Mouse (Mus musculus) left cerebral cortex, postnatal 25 days (tissue): ENCODE results near the gene Hist1h2ab. TPM values are rescaled to one million over a fixed set of nuclear protein-coding genes. Genes with fewer than 3 reads are reported as not detected.
"Not testable (repeated sequence)": the region's sequence is repeated elsewhere in the genome, so short reads cannot be mapped to it uniquely, and the experiment has no call there.

Source experiments
- DNase-seq, 2 experiments: peaks; one replicate each; pipeline ENCODE4 v3.0.0; 2022; ENCODE audit warnings: low spot score in 2 of 2, mixed read lengths in 1 of 2
- intact Hi-C: fragments of 180-260 bp; cut with DNase I; formaldehyde crosslinking; loops from one replicate; pipeline ENCODE4 v1.15.1; 2025
- microRNA-seq, 2 experiments: library from miRNA; unstranded; fragments of <30 nt; microRNA quantifications; one replicate each; pipeline ENCODE4 v1.2.0; 2022
- total RNA-seq, 2 experiments: library from RNA; stranded (reverse); gene quantifications; 2 replicates each; pipeline ENCODE4 v1.2.3; 2021

The Hist1h2ab gene
- total RNA-seq, 2 experiments from 2014 or later, result 27.5 to 31.4 TPM

- peak; percentile 84 to 92 for DNase-seq
- intact Hi-C loops, result loop anchor here (10.0 kb wide), 1 partner anchor 329 kb away; no protein-coding TSS in a partner anchor
Measured at GRCm38 (mm10) chr13:23763586-23764323, 12.8 kb downstream of the Hist1h2ab start, which contains the start of gene Hist1h1a. Gene Hist1h1a (plus strand): TSS chr13:23763666.

GRCm38 (mm10) chr13:23764324-23765171 is 13.6 kb downstream of the Hist1h2ab start:
- intact Hi-C loops, result loop anchor here (10.0 kb wide), 1 partner anchor 330 kb away; no protein-coding TSS in a partner anchor

GRCm38 (mm10) chr13:23765172-23765513 is 14.2 kb downstream of the Hist1h2ab start:
- DNase-seq, result no peak
- intact Hi-C loops, result loop anchor here (10.0 kb wide), 1 partner anchor 330 kb away; no protein-coding TSS in a partner anchor

More at GRCm38 (mm10) chr13:23764324-23765171, 13.6 kb downstream of the Hist1h2ab start:
- DNase-seq, result no peak

GRCm38 (mm10) chr13:23766772-23767171 is 15.8 kb downstream of the Hist1h2ab start:
- DNase-seq, result no peak
- intact Hi-C loops, result loop anchor here (10.0 kb wide), 1 partner anchor 332 kb away; no protein-coding TSS in a partner anchor

GRCm38 (mm10) chr13:23768834-23769397 is 18.0 kb downstream of the Hist1h2ab start:
- no peak for DNase-seq
- intact Hi-C loops, result loop anchor here (10.0 kb wide), 1 partner anchor 334 kb away; no protein-coding TSS in a partner anchor

- intact Hi-C loops, result loop anchor here (10.0 kb wide), 1 partner anchor 335 kb away; no protein-coding TSS in a partner anchor
- DNase-seq, result not testable (repeated sequence)
Measured at GRCm38 (mm10) chr13:23769613-23770012, 18.7 kb downstream of the Hist1h2ab start, which contains the start of gene Trim38. Gene Trim38 (plus strand): TSS chr13:23769913.

GRCm38 (mm10) chr13:23772561-23773313 is 21.8 kb downstream of the Hist1h2ab start:
- intact Hi-C loops, result no loop called here
- DNase-seq, result peak; percentile 46 to 73

GRCm38 (mm10) chr13:23778339-23778738 is 27.4 kb downstream of the Hist1h2ab start:
- DNase-seq, result no peak
- intact Hi-C loops, result no loop called here

- DNase-seq, result no peak
- intact Hi-C loops, result no loop called here
Measured at GRCm38 (mm10) chr13:23779025-23779424, 28.1 kb downstream of the Hist1h2ab start.

- intact Hi-C loops, result loop anchor here (2.0 to 5.0 kb wide), 3 partner anchors 92 to 525 kb away; no protein-coding TSS in a partner anchor
- DNase-seq, result peak; percentile 54 to 64
Measured at GRCm38 (mm10) chr13:23792520-23792919, 41.6 kb downstream of the Hist1h2ab start.

GRCm38 (mm10) chr13:23799405-23799804 is 48.5 kb downstream of the Hist1h2ab start:
- DNase-seq, result no peak
- intact Hi-C loops, result no loop called here

Small RNAs within 50 kb of the gene (microRNA-seq; reads per million reads assigned to microRNA genes)
- gene Gm44314 (0 reads per million in 2 experiments), gene Gm44484 (0 reads per million in 2 experiments)

Other genes with a start within 250 kb of the Hist1h2ab start
- 100 to 1,000 TPM; 300 to 349 TPM for gene Hist1h4h, start 220.1 kb upstream of the Hist1h2ab start, total RNA-seq
- gene Hist1h2af, start 217.2 kb upstream of the Hist1h2ab start, total RNA-seq, result 1 to 10 TPM; 1.6 to 3.9 TPM
- 1 to 10 TPM; 3.1 to 4.6 TPM for gene Hist1h3g, start 215.7 kb upstream of the Hist1h2ab start, total RNA-seq
- under 1 TPM; 0.57 to 0.87 TPM for gene Hist1h2bh, start 207.7 kb upstream of the Hist1h2ab start, total RNA-seq
- gene Hist1h3f, start 207.1 kb upstream of the Hist1h2ab start, total RNA-seq, result 10 to 100 TPM; 16.0 to 17.8 TPM
- 100 to 1,000 TPM; 160 to 188 TPM for gene Hist1h4f, start 199.5 kb upstream of the Hist1h2ab start, total RNA-seq
- 1 to 10 TPM; 3.6 to 5.7 TPM for gene Hist1h1d, start 197.9 kb upstream of the Hist1h2ab start, total RNA-seq
- gene Hist1h3e, start 188.8 kb upstream of the Hist1h2ab start, total RNA-seq, result 10 to 100 TPM; 41.7 to 46.6 TPM
- 1 to 10 TPM; 5.0 to 6.6 TPM for gene Hist1h2ae, start 179.9 kb upstream of the Hist1h2ab start, total RNA-seq
- 10 to 100 TPM; 82.4 to 88.3 TPM for gene Hist1h2bg, start 179.7 kb upstream of the Hist1h2ab start, total RNA-seq
- gene Hist1h2bf, start 176.9 kb upstream of the Hist1h2ab start, total RNA-seq, result 10 to 100 TPM; 25.7 to 29.4 TPM
- gene Hist1h2ad, start 176.7 kb upstream of the Hist1h2ab start, total RNA-seq, result 1 to 10 TPM; 9.0 to 9.1 TPM
- gene Hist1h3d, start 175.4 kb upstream of the Hist1h2ab start, total RNA-seq, result 10 to 100 TPM in 1 of 2 experiments, 1 to 10 TPM in 1; 7.2 to 10.5 TPM
- 100 to 1,000 TPM; 121 to 160 TPM for gene Hist1h4d, start 169.5 kb upstream of the Hist1h2ab start, total RNA-seq
- gene Hist1h2be, start 130.0 kb upstream of the Hist1h2ab start, total RNA-seq, result 1 to 10 TPM; 7.4 to 7.7 TPM
- gene Hist1h1e, start 128.6 kb upstream of the Hist1h2ab start, total RNA-seq, result 10 to 100 TPM; 53.2 to 67.9 TPM
- 1 to 10 TPM; 2.1 to 2.4 TPM for gene Hist1h2ac, start 67.2 kb upstream of the Hist1h2ab start, total RNA-seq
- gene Hist1h2bc, start 66.9 kb upstream of the Hist1h2ab start, total RNA-seq, result 10 to 100 TPM; 32.7 to 35.0 TPM
- gene Hist1h1t, start 55.3 kb upstream of the Hist1h2ab start, total RNA-seq, result not detected
- 100 to 1,000 TPM in 1 of 2 experiments, 10 to 100 TPM in 1; 94.8 to 129 TPM for gene Hist1h4c, start 52.7 kb upstream of the Hist1h2ab start, total RNA-seq
- 1 to 10 TPM; 3.1 to 3.7 TPM for gene Hfe, start 40.3 kb upstream of the Hist1h2ab start, total RNA-seq
- 10 to 100 TPM; 51.7 to 71.1 TPM for gene Hist1h1c, start 12.3 kb upstream of the Hist1h2ab start, total RNA-seq
- 1 to 10 TPM; 1.9 to 2.6 TPM for gene Hist1h3c, start 5.5 kb upstream of the Hist1h2ab start, total RNA-seq
- gene Hist1h2bb, start 4.4 kb upstream of the Hist1h2ab start, total RNA-seq, result 10 to 100 TPM; 17.5 to 23.2 TPM
- gene Hist1h3b, start 1.1 kb downstream of the Hist1h2ab start, total RNA-seq, result 10 to 100 TPM in 1 of 2 experiments, 1 to 10 TPM in 1; 9.3 to 14.5 TPM
- gene Hist1h4b, start 5.9 kb downstream of the Hist1h2ab start, total RNA-seq, result 10 to 100 TPM; 87.5 to 89.8 TPM
- 10 to 100 TPM; 47.0 to 58.8 TPM for gene Hist1h4a, start 10.1 kb downstream of the Hist1h2ab start, total RNA-seq
- gene Hist1h3a, start 11.3 kb downstream of the Hist1h2ab start, total RNA-seq, result 10 to 100 TPM; 35.9 to 40.0 TPM
- 10 to 100 TPM; 18.2 to 29.1 TPM for gene Hist1h1a, start 12.5 kb downstream of the Hist1h2ab start, total RNA-seq
- gene Trim38, start 18.8 kb downstream of the Hist1h2ab start, total RNA-seq, result not detected
- not detected for gene Slc17a2, start 55.9 kb downstream of the Hist1h2ab start, total RNA-seq
- gene Slc17a3, start 88.3 kb downstream of the Hist1h2ab start, total RNA-seq, result under 1 TPM; 0.11 to 0.16 TPM
- gene Slc17a1, start 116.6 kb downstream of the Hist1h2ab start, total RNA-seq, result not detected
- gene Slc17a4, start 163.9 kb downstream of the Hist1h2ab start, total RNA-seq, result not detected
- gene Hist1h2ba, start 183.0 kb downstream of the Hist1h2ab start, total RNA-seq, result not detected
- not detected for gene Hist1h2aa, start 183.3 kb downstream of the Hist1h2ab start, total RNA-seq
- gene Scgn, start 240.1 kb downstream of the Hist1h2ab start, total RNA-seq, result under 1 TPM; 0.41 to 0.55 TPM